Mouse (Mus musculus): ENCODE measurements around the gene Krtap1-5. TPM values are rescaled to one million over a fixed set of nuclear protein-coding genes. Genes with fewer than 3 reads are reported as not detected.

The Krtap1-5 gene
- polyA plus RNA-seq, 1 experiment from 2014 or later: 0.26 TPM

- H3K4me3 ChIP-seq (ENCODE audit: low read depth, low read length): no peak overlapping the region
- WGBS: 60% methylated on average over 4 of the region's 4 CpGs
- no peak overlapping the region for H3K9ac ChIP-seq (replicated peaks; ENCODE audit: low read depth)
- no peak overlapping the region for H3K27ac ChIP-seq (ENCODE audit: low read length)
- no peaks in the 10 kb centered on the region for H3K36me3 ChIP-seq (ENCODE audit: insufficient read depth, low read length)
- no peaks in the 10 kb centered on the region for H3K27me3 ChIP-seq (replicated peaks; ENCODE audit: insufficient read depth, low read length)
- ATAC-seq (no peak), DNase-seq (ENCODE audit: low spot score) (no peak)
- TF ChIP-seq EP300 (IDR thresholded peaks at IDR 0.05) (no peak), CTCF (IDR thresholded peaks at IDR 0.05) (no peak)
- no peaks in the 10 kb centered on the region for H3K4me1 ChIP-seq (ENCODE audit: insufficient read depth, low read depth, low read length)
- H3K4me2 ChIP-seq (replicated peaks; ENCODE audit: low read depth, low read length): no peak overlapping the region
- no peaks in the 10 kb centered on the region for H3K9me3 ChIP-seq (ENCODE audit: low read length)
These were observed 7.7 kb downstream of the Krtap1-5 start for GRCm38 (mm10) chr11:99573164-99573563.

- Histone ChIP-seq H3K27ac (ENCODE audit: low read length) (no peak within 1 kb of the TSS), H3K4me1 (ENCODE audit: insufficient read depth, low read depth, low read length) (no peaks in the 10 kb centered on the region), H3K4me2 (replicated peaks; ENCODE audit: low read depth, low read length) (no peak within 1 kb of the TSS), H3K27me3 (replicated peaks; ENCODE audit: insufficient read depth, low read length) (no peaks in the 10 kb centered on the region), H3K9me3 (ENCODE audit: low read length) (no peaks in the 10 kb centered on the region), H3K36me3 (ENCODE audit: insufficient read depth, low read length) (no peaks in the 10 kb centered on the region), H3K9ac (replicated peaks; ENCODE audit: low read depth) (no peak within 1 kb of the TSS), H3K4me3 (ENCODE audit: low read depth, low read length) (no peak within 1 kb of the TSS)
- DNase-seq (ENCODE audit: low spot score) (no peak), ATAC-seq (no peak)
- WGBS: 94% methylated on average over 7 of the region's 7 CpGs
- no peak for TF ChIP-seq EP300 (IDR thresholded peaks at IDR 0.05)
- no peak for TF ChIP-seq CTCF (IDR thresholded peaks at IDR 0.05)
These were observed 14.3 kb downstream of the Krtap1-5 start, which contains the start of gene Krtap3-1 for GRCm38 (mm10) chr11:99566530-99566929. Gene Krtap3-1 (minus strand): TSS chr11:99566630.

GRCm38 (mm10) chr11:99562580-99562979, 18.2 kb downstream of the Krtap1-5 start:
- WGBS: 77% methylated on average over 6 of the region's 6 CpGs
- Histone ChIP-seq H3K27me3 (replicated peaks; ENCODE audit: insufficient read depth, low read length) (no peaks in the 10 kb centered on the region), H3K4me1 (ENCODE audit: insufficient read depth, low read depth, low read length) (no peaks in the 10 kb centered on the region), H3K36me3 (ENCODE audit: insufficient read depth, low read length) (no peaks in the 10 kb centered on the region), H3K9ac (replicated peaks; ENCODE audit: low read depth) (no peak overlapping the region), H3K4me3 (ENCODE audit: low read depth, low read length) (no peak overlapping the region), H3K4me2 (replicated peaks; ENCODE audit: low read depth, low read length) (no peak overlapping the region), H3K9me3 (ENCODE audit: low read length) (no peaks in the 10 kb centered on the region), H3K27ac (ENCODE audit: low read length) (no peak overlapping the region)
- DNase-seq (ENCODE audit: low spot score) (no peak), ATAC-seq (no peak)
- TF ChIP-seq EP300 (IDR thresholded peaks at IDR 0.05) (no peak), CTCF (IDR thresholded peaks at IDR 0.05) (no peak)

- no peak within 1 kb of the TSS for H3K27ac ChIP-seq (ENCODE audit: low read length)
- WGBS: 82% methylated on average over 9 of the region's 9 CpGs
- no peak within 1 kb of the TSS for H3K4me3 ChIP-seq (ENCODE audit: low read depth, low read length)
- H3K36me3 ChIP-seq (ENCODE audit: insufficient read depth, low read length): no peaks in the 10 kb centered on the region
- H3K9me3 ChIP-seq (ENCODE audit: low read length): no peaks in the 10 kb centered on the region
- H3K9ac ChIP-seq (replicated peaks; ENCODE audit: low read depth): no peak within 1 kb of the TSS
- ATAC-seq (no peak), DNase-seq (ENCODE audit: low spot score) (no peak)
- no peak within 1 kb of the TSS for H3K4me2 ChIP-seq (replicated peaks; ENCODE audit: low read depth, low read length)
- H3K4me1 ChIP-seq (ENCODE audit: insufficient read depth, low read depth, low read length): no peaks in the 10 kb centered on the region
- H3K27me3 ChIP-seq (replicated peaks; ENCODE audit: insufficient read depth, low read length): no peaks in the 10 kb centered on the region
- TF ChIP-seq CTCF (IDR thresholded peaks at IDR 0.05) (no peak), EP300 (IDR thresholded peaks at IDR 0.05) (no peak)
These were observed 21.4 kb downstream of the Krtap1-5 start, which contains the start of gene Gm11939 for GRCm38 (mm10) chr11:99559366-99559765. Gene Gm11939 (minus strand): TSS chr11:99559466.

DNA sequence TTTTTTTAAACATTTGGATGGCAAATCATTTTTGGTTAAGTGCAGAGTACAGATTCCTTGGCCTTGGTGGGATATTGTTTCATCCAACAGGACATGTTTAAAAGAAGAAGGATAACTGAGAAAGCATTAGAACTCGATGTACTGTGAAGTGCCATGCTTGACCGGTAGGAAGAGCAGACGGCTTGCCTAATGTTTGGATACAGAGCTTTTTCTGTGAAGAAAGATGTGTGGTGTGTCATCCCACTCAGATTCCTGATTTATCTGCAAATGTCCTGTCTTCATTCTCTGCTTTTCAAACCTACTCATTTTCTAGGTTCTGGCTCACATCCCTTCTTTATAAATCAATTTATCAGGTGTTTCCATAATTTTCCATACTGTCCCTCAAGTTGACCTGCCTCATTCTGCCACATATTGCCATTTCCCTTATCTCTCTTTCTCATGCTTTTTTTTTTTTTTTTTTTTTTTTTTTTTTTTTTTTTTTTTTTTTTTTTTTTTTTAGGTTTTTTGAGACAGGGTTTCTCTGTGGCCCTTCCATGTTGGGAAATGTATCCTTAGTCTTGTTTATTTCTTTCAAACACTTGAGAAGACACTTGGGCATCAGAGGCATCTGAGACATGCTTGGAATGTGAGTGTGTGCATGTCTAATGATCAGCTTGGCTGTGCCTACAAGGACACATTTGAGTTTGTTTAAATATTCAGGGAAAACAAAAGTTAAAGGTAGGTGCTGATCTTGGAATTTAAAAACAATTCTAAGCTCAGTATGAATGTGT, 22.7 kb downstream of the Krtap1-5 start:
- 51% methylated on average over 3 of the region's 3 CpGs for WGBS
- Histone ChIP-seq H3K4me1 (ENCODE audit: insufficient read depth, low read depth, low read length) (no peaks in the 10 kb centered on the region), H3K9ac (replicated peaks; ENCODE audit: low read depth) (no peak overlapping the region), H3K27ac (ENCODE audit: low read length) (no peak overlapping the region), H3K4me2 (replicated peaks; ENCODE audit: low read depth, low read length) (no peak overlapping the region), H3K27me3 (replicated peaks; ENCODE audit: insufficient read depth, low read length) (no peaks in the 10 kb centered on the region), H3K9me3 (ENCODE audit: low read length) (no peaks in the 10 kb centered on the region), H3K36me3 (ENCODE audit: insufficient read depth, low read length) (no peaks in the 10 kb centered on the region), H3K4me3 (ENCODE audit: low read depth, low read length) (no peak overlapping the region)
- ATAC-seq (no peak), DNase-seq (ENCODE audit: low spot score) (peak; percentile 7)
- TF ChIP-seq CTCF (IDR thresholded peaks at IDR 0.05): no peak
- peak; percentile 61; the same call in 1 of the 2 replicates for TF ChIP-seq EP300 (IDR thresholded peaks at IDR 0.05)

DNA sequence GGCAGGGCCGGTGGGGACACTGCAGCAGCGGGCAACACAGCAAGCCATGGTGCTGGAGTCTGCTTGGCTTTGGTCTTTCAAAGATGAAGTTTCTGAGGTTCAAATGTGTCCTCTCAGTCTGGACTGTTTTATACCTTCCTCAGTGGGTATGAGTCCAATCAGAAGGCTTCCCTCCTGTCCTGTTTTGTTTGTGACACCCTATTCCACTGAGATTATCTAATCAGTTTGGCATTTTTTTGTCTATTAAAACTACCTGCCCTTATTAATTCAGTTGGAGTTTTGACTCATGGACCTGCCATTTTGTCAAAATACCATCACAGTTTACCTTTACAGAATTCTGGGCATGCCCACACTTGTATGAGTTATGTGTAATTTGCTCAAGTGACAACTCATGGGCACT, 24.1 kb downstream of the Krtap1-5 start, which contains the start of gene Krtap3-2:
Gene Krtap3-2, minus strand, starts transcription at position 101 of the 400 bp plus-strand sequence.
- ATAC-seq (no peak), DNase-seq (ENCODE audit: low spot score) (no peak)
- no CpG with 5 or more reads among the region's 2 CpGs for WGBS
- Histone ChIP-seq H3K27me3 (replicated peaks; ENCODE audit: insufficient read depth, low read length) (no peaks in the 10 kb centered on the region), H3K4me1 (ENCODE audit: insufficient read depth, low read depth, low read length) (no peaks in the 10 kb centered on the region), H3K9me3 (ENCODE audit: low read length) (no peaks in the 10 kb centered on the region), H3K36me3 (ENCODE audit: insufficient read depth, low read length) (no peaks in the 10 kb centered on the region), H3K4me2 (replicated peaks; ENCODE audit: low read depth, low read length) (no peak within 1 kb of the TSS), H3K27ac (ENCODE audit: low read length) (no peak within 1 kb of the TSS), H3K4me3 (ENCODE audit: low read depth, low read length) (no peak within 1 kb of the TSS), H3K9ac (replicated peaks; ENCODE audit: low read depth) (no peak within 1 kb of the TSS)
- TF ChIP-seq EP300 (IDR thresholded peaks at IDR 0.05) (no peak), CTCF (IDR thresholded peaks at IDR 0.05) (no peak)

Data from lung, postnatal 0 days (tissue).